Mouse (Mus musculus) ZHBTc4 (cell line): ENCODE data around the gene Capn7.

Source experiments
- DNase-seq: peaks from one replicate; pipeline ENCODE4 v3.0.0-alpha.2; 2011; ENCODE audit warnings: low read depth, low spot score

Capn7 gene

DNA sequence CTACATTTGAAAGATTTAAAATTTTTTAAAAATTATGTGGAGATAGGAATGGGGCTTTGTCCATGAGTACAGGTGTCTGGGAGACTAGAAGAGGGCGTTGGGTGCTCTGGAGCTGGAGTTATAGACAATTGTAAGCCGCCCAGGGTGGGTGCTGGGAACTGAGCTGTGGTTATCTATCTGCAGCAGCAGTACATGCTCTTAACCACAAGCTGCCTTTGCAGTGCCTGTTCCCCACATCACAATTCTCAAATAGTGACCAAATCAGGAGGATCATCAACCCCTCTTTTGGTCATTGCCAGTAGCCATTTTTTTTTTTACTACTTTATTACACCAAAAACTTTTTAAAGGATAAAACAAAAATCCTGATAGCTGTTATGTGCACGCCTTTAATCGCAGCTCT, 28.2 kb downstream of the Capn7 start:
- no peak for DNase-seq

DNA sequence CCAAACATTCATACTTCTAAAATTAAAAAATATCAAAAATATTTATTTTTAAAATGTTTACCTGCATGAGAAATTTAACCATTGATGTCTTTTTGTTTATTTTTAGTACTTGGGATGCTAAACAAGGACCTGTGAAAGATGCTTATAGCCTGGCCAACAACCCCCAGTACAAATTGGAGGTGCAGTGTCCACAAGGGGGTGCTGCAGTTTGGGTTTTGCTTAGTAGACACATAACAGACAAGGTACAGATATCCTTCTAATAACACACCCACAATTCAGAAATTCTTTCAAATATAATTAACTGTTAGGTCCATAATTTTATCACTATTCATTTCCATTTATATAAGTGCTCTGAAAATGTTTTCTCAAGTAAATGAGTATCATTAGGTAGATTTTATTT, 28.9 kb downstream of the Capn7 start:
- peak; percentile 65 for DNase-seq

DNA sequence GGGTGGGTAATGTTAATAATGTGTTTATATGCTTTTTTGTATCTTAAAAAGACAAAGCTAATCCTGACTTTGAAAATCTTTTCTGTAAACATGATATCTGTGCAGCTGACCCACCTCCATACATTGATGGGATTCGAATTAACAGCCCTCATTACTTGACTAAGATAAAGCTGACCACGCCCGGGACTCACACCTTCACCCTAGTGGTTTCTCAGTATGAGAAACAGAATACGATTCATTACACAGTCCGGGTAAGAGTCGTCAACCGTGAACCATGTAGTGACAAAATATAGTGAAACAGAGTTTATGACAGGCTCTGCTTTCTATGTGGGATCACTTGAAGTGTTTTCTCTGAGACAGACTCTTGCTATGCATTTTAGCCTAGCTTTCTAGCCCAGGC, 31.5 kb downstream of the Capn7 start:
- no peak for DNase-seq

DNA sequence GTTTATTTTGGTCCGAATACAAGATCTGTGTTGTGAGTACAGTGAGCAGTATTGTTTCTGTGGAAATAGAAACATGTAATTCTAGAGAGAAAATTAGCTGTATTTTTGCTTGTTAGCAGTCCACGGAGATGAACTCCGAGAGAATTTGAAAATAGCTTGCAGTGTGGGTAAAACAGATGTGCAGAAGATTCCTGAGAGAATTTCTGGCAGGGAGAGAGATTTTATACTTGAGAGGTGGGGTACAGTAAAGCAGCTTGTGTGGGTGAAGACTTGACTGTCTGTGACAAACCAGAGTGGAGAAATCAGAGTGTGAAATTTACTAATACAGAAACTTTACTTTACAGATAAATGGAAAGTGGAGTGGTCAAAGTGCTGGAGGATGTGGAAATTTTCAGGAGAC, 32.9 kb downstream of the Capn7 start:
- no peak for DNase-seq

DNA sequence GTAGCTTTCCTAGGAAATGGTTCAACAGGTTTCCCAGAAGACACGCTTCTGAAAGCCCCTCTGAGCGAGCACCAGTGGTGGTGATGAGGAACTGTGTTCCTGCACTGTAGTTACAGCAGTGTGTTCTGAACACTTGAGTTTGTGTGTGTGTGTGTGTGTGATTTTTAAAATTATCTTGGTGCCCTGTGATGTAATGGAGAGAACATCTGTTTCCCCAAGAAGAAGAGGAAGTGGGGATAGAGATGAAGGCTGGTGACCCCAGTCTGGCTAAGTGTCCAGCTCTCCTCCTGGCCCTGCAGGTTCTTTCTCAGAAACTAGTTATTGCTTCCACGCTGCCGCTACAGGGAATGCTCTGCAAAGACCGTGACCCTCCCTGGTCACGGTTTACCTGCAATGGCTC, 38.0 kb downstream of the Capn7 start:
- no peak for DNase-seq

DNA sequence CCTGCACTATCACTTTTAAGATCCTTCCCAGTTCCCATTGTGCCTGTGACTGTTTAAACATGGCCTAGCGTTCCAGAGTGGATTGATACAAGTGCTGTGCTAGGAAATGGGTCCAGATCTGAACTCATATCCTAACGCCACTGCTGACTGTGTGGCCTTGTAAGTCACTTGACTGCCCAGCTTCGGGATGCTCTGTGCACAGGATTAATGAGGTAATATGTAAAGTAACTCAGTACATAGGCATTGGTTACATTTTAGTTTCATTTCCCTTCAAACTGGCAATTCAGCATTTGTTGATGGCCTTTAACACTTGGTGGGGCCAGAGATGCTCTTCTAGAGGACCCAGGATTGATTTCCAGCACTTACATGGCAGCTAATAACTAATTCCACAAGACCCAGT, 39.9 kb downstream of the Capn7 start:
- no peak for DNase-seq

DNA sequence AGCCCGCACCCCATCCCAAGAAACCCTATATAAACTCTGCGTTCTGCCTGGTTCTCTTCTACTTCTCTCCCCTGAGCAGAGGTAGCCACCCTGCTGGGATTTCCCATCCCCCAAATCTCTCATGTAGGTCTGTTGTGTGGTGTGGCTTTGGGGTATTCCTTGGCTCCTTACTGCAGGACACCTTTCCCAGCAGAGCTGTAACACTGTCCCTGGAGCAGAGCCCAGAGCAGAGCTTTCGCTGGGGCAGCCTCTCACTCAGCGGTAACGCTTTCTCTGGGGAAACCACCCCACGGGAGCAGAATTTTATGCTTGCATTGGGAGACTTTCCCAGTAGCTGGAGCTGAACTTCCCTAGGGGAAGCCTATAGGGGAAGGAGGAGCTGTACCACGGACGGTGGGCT, 45.8 kb downstream of the Capn7 start:
- DNase-seq, result no peak

DNA sequence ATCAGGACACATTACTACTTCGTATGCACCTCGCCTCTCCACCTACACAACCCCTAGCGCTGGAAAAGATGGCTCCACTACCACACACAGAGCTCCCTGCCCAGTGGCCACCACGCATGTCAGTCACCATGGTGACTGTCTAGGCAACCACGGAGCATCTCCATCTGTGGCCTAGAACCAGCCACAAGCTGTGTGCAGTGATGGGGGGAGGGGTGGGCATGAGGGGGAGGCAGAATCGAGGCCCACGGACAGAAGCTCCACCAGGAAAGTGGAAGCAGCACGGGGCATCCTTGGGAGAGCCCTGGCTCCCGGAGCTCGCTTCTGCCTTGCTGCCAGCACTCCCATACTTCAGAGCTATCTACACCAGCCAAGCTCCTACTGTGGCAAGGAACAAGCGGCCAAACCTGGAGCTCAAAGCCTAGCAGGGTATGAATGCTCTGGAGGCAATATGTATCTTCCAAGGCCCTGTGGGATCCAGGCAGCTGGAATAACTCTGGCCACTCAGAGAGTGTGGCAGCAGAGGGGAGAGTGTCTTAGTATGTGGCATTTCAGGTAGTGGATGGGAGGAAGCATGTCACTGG, 47.1 kb downstream of the Capn7 start:
- DNase-seq, result no peak

DNA sequence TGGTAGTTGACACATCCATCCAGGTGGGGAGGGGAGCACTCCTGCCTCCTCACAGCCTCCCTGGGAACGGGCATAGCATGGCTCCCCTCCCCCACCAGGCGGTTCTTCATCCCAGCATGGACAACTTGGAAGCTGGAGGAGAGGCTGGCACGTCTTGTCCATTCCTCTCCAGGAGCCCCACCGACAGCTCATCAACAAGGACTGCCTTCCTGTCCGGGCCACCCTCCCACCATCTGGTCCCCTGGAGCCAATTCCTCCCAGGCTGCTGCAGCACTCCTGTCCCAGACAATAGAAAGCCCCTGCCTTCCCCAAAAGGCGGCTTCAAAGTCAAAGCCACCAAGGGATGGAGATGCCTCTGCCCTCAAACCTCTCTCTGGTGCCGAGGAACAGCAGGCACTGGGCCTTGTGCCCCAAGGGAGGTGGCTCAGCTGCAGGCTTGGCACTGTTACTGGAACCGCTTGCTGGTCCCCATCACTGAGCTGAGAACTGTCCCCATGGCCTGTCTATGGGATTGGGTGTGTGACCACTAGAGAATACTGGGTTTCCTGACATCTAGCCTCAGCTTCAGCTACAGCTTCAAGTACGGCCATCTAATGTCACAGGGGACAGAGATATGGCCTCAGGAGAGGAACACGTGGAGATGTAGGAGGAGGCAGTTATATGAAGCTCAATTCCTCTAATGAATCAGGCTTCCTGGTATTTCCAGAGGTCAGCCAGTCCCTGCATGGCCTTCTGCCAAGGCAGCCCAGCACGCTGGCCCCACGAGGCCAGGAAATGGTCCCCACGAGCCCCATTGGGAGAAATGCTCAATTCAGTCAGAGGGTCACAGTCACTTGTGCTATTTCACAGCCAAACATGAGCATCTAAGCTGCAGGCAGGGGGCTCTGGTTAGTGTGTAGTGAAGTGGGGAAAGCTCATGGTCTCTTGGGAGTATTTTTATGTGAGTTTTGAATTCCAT, 48.2 kb downstream of the Capn7 start:
- DNase-seq, result no peak

DNA sequence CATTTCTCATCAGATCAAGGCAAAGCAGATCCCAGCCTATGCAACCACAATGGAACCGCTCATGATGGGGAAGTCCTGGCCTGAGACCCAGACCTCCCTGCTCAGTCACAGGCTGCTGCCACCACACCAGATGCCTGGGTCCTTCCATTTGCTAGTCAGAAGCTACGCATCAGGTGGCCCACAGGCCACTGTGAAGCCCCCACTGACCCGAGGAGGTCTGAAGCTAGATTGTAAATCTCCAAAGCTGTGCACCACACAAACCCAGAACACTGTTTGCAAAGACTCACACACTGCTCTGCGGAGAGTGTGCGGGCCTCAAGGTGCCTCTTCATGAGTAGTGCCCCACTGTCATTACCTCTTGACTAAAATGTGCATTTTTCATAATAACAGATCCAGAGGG, 49.0 kb downstream of the Capn7 start:
- no peak for DNase-seq

DNA sequence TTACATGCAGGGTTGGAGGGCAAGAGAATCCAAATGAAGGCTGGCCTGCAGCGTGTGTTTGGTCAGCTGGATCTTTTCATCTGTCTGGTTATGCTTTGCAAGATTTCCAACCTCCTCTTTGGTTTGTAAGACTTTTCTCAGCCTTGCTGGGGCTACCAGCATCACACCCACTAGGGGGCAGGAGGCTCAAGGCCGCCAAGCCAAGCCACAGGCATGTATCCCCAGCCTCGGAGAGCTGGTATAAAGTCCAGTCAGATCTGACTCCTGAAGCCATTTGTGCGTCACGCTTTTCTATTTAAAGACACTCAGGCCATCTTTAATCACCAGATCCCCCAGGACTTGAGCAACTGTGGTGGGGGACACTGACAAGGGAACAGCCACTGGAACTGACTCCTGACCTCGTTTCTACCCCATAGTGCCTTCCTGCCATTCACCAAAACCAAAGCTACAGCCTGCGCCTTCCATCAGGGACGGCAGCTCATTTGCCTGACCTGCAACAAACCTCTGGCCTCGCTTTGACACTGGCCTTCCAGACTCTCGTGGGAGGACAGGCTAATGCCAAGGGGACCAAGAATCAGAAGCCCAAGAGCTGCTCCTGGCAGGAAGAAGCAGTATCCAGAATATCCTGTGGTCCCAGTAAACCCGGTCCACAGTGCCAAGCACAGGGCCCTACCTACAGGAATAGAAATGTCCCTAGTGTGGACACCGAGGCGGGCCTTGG, 49.7 kb downstream of the Capn7 start:
- peak; percentile 66 for DNase-seq

DNA sequence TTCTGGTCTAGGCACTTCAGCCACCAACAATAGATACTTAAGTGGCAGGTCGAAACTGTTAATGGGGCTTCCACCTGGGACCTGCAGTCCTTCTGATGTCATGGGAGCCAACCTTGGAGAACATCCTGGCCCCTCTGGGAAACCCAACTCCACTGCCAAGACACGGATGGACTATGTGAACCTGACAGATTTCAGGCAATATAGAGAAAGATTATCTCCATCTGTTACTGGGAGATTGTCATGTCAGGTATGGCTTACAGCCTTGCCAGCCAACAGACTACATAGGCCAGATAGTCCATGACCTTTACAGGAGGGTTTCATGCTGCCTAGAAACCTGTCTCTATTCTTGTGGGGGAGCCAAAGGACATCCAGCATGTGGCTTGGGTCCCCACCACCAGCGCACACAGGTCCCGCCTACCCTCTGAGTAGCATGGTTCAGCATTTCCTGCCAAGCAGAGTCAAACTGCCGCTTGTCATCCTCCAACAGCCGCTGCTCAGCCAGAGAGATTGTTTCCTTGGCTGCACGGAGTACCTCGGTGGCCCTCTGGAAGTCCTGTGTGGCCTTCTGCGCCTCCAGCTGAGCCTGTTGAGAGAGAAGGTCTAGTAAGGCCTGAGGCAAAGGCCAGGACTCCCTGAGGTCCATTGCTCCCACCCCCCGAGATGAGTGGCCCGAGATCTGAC, 51.0 kb downstream of the Capn7 start:
- no peak for DNase-seq

DNA sequence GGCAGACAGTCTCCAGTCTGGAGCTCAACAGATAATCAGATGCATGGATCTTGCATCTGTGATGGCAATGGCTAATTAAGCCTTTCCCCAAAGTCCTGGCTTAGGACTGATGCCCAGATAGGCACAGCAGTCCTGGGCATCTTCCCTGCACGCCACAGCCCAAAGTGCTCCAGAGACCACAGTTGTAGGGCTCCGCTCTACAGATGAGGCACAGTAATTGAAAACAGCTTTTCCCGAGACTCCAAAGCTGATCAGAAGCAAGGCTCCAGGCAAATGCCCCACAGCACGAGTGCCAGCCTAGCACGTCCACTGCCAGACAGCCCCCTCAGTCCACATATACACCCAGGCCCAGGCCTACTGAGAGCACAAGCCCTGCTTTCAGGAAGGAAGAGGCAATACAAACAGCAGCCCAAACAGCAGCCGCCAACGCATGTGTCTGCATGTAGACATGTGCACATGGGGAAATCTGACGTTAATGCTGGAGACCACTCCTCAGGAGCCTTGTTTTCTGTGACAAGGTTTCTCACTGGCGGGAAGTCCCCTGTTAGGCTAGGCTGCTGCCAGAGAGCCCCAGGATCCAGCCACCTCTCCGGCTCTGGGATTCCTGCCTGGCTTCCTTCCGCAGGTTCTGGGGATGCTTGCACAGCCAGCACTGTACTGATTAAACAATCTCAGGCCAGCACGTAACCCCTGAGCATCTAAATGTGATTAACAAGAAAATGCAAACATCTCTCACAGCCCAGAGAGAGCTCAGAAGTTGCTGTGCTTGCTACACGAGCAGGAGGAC, 51.8 kb downstream of the Capn7 start:
- no peak for DNase-seq

DNA sequence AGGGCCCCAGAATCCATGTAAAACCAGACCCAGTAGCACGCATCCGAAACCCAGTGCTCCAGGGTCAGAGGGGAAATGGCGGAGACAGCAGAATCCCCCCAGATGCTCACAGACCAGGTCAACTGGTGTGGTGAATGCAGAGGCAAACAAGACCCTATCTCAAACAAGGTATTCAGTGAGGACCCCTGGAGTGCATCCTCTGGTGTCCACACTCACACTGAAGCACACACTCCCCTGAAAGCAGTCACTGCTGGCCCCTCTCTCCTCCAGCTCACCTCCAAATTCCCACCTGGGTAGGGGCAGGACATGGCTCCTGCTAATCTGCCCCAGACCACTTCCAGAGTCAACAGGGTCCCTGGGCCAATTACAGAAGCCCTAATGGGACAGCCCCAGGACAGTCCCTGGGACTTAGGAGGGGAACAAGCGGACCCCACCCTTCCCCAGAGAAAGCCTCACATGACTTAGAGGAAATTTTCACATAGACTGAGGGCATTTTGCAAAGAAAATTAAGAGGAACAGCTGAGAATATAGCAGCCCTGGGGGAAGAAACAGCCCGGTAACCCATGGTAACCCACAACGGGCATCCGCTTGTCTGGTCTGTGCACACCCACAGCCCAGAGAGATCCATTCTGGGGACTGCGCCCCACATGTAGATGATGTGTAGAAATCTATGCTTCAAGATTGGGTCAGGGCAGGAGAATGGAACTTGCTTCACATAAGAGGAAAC, 53.1 kb downstream of the Capn7 start:
- no peak for DNase-seq

DNA sequence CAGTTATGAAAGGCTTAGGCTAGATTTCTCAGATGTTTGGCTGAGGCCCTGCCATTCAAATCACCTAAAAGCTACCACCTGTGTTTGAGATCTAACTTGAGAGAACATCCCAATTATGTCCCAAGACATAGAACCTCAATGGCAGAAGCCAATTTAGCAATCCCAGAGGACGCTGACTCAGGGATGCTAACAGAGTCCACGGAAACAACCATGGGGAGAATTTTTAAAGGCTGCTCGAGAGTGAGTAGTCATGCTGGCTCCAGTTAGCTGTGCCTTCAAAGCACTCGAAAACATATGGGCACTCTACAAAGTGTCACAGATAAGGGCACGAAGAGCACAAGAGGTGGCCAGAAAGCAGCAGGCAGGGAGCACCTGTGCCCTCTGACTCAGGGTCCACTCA, 55.9 kb downstream of the Capn7 start:
- DNase-seq, result no peak

DNA sequence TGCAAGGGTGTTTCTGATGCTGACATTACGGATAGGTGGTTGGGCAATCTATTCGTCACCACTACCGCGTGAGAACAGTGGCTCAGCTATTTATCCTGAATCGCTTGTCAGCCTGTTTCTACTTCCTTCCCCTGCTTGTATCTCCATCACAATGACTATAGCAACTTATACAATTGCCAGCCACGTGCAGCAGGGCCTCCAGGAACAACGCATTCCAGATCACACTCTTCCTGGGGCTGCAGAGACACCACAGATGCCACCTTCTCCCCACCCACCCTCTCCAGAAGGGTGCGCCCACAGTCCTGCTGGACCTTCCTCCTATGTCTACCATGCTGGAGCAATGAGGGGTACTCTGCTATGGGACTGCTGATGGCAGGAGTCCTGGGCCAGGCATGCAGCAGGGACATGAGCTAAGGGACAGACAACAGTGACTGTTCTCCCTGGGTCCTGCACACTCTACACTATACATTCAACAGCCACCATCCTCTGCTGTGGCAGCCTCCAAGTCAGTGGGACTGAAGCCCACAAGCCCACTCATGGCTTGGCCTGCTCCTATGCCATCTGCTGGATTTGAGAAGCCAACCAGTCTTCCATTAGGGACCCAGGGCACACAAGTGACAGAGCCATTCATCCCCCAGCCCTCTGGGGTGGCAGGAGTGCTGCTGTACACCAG, 56.6 kb downstream of the Capn7 start:
- peak; percentile 27 for DNase-seq

DNA sequence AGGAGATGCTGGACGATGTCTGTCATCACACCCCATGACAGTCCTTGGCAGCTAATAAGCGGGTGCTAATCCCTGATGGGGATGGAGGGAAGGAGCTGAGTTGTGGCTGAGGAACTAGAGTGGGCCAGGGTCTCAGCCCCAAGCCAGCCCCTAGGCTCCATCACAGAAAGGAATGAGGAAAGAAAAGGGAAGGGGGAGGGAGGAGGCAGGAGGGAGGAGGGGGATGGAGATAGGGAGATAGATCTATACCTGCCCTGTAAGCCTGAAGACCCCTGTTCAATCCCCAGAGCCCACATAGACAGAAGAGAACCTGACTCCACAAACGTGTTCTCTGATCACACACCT, 57.1 kb downstream of the Capn7 start:
- no peak for DNase-seq

DNA sequence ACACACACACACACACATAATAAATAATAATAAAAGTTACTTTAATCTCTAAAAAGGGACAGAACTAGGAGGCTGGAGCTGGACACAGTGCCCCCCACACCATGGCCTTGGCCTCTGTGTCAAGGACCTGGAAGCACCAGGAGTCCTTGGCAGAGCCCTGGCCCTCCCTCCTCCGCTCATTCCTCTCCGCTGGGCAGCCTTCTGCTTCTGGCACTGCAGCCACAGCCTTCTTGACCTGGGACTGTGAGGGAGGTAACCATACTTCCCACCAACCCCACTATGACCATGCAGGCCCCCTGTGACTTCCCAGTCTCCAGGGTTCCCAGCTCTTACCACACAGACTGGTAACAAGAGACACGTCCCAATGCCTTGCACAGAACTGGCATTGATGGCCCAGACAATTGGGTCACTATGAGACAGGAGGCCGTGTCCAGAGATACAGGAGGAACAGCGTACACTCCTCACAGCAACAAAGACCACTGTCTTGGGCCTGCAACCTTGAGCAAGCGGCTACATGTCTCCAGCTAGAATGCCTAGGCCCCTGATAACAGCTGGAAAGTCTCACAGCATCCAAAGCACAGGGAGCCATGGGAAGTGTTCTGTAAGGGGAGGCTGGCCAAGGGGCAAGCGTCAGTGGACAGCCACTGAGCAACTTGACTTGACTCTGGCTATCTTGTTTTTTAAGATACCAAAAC, 57.6 kb downstream of the Capn7 start:
- no peak for DNase-seq

DNA sequence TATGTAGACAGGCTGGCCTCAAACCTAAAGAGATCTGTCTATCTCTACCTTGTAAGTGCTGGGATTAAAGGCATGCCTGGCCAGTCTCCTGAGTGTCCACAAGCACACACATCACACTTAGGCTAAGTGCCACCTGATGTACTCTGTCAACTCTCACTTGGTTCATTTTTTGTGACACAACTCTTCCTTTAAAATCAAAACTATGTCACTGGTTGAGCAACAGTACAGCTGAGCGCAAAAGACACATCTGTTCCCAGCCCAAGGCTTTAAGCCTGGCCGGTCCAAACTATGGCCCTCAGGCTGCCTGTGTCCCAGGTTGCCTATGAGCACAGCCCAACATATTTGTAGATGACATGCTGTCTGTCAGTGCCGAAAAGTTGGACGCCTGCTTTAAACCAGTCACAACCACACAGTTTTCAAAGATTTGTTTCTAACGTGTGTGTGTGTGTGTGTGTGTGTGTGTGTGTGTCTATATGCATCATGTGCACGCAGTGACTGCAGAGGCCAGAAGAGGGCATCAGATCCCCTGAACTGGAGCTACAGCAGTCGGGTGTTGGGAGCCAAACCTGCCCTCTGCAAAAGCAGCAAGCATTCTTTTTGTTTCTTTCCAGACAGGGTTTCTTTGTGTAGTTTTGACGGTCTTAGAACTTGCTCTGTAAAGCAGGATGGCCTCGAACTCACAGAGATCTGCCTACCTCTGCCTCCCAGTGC, 58.5 kb downstream of the Capn7 start:
- DNase-seq, result peak; percentile 66
